Mouse (Mus musculus) heart, embryonic 11.5 days (tissue): ENCODE results near the gene Hcrtr1. TPM values are rescaled to one million over a fixed set of nuclear protein-coding genes. Genes with fewer than 3 reads are reported as not detected.
A peak's percentile ranks its signal among the peaks of the same experiment; 100 is the strongest.

Source experiments
- ATAC-seq: fragments of 200-750 bp; cut with Nextera tagmentation; replicated peaks from 2 replicates; pipeline ENCODE4 v1.8.0; 2017; ENCODE audit warnings: moderate library complexity; ENCODE audit not compliant: insufficient number of reproducible peaks, low FRiP score, low TSS enrichment
- H3K27ac ChIP-seq: fragments of 300-500 bp; sonication (generic); 2 replicates; pipeline ENCODE4 v1.5.1; 2014; ENCODE audit warnings: mild to moderate bottlenecking, low read depth, low read length
- H3K27me3 ChIP-seq: fragments of 300-500 bp; sonication (generic); 2 replicates; pipeline ENCODE4 v1.6.1; 2014; ENCODE audit warnings: mild to moderate bottlenecking, low read length, mixed read lengths; ENCODE audit not compliant: control insufficient read depth, insufficient read depth
- H3K36me3 ChIP-seq: fragments of 300-500 bp; sonication (generic); 2 replicates; pipeline ENCODE4 v1.6.1; 2014; ENCODE audit warnings: mild to moderate bottlenecking, low read length, moderate library complexity, mixed read lengths; ENCODE audit not compliant: control insufficient read depth, insufficient read depth
- H3K4me1 ChIP-seq: fragments of 300-500 bp; sonication (generic); 2 replicates; pipeline ENCODE4 v1.6.1; 2014; ENCODE audit warnings: low read length; ENCODE audit not compliant: control insufficient read depth, insufficient read depth
- H3K4me2 ChIP-seq: fragments of 300-500 bp; sonication (generic); 2 replicates; pipeline ENCODE4 v1.6.1; 2014; ENCODE audit warnings: mild to moderate bottlenecking, moderate library complexity
- H3K4me3 ChIP-seq: fragments of 300-500 bp; sonication (generic); 2 replicates; pipeline ENCODE4 v1.5.1; 2014; ENCODE audit warnings: low read depth, low read length
- H3K9ac ChIP-seq: fragments of 300-500 bp; sonication (generic); 2 replicates; pipeline ENCODE4 v1.6.1; 2014; ENCODE audit warnings: mild to moderate bottlenecking, low read depth, low read length, moderate library complexity
- H3K9me3 ChIP-seq: fragments of 300-500 bp; sonication (generic); replicated peaks from 2 replicates; pipeline ENCODE4 v1.6.1; 2016; ENCODE audit warnings: low read length; ENCODE audit not compliant: control insufficient read depth
- WGBS: fragments of 180-500 bp; shearing (Covaris S2); extraction: QIAGEN DNeasy Blood & Tissue Kit; methylation state at CpG from one replicate; pipeline ENCODE4 v1.1.7; 2014; ENCODE audit not compliant: insufficient replicate concordance; 5-methylcytosine and 5-hydroxymethylcytosine counted together
- polyA plus RNA-seq: library from polyadenylated mRNA; unstranded; fragments of >200 nt; fragmentation: Nextera tagmentation; extraction: Ambion mirVana; gene quantifications from 2 replicates; pipeline ENCODE4 v1.2.1, GENCODE M21; 2014

The Hcrtr1 gene
- polyA plus RNA-seq, 1 experiment from 2014 or later = 0.07 TPM

- Histone ChIP-seq H3K9ac (no peak overlapping the region), H3K4me1 (peaks cover 5% of the 10 kb centered on the region; the same call in 1 of the 2 replicates), H3K9me3 (no peaks in the 10 kb centered on the region), H3K27me3 (no peaks in the 10 kb centered on the region), H3K4me3 (no peak overlapping the region), H3K27ac (no peak overlapping the region), H3K4me2 (no peak overlapping the region), H3K36me3 (peaks cover 21% of the 10 kb centered on the region)
- WGBS = 89% methylated on average over 4 of the region's 4 CpGs
- ATAC-seq = no peak
Observed at GRCm38 (mm10) chr4:130124110-130124509, 15.0 kb downstream of the Hcrtr1 start.

DNA sequence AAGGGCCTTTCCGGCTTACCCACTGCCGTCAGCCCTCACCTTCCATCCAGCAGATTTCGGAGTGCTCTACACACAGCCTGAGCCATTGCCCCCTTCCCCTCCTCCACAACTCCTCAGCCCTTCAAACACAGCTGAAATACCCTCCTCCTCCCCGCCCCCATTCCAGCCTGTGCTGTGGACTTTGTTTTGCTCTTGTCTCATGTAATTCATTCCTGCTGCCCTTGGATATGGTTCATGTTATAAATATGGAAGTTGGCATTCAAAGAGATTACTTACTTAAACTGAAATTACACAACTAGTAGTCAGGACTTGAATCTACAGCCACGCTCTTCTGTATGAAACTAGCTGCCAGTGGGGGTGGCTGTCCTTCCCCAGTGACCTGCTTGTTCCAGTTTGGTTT is 16.1 kb downstream of the Hcrtr1 start:
- Histone ChIP-seq H3K4me1 (no peaks in the 10 kb centered on the region), H3K27me3 (no peaks in the 10 kb centered on the region), H3K36me3 (peaks cover 21% of the 10 kb centered on the region), H3K27ac (no peak overlapping the region), H3K4me3 (no peak overlapping the region), H3K9me3 (no peaks in the 10 kb centered on the region), H3K4me2 (no peak overlapping the region), H3K9ac (no peak overlapping the region)
- WGBS = 89% methylated on average over 5 of the region's 5 CpGs
- no peak for ATAC-seq

GRCm38 (mm10) chr4:130121560-130121959 is 17.6 kb downstream of the Hcrtr1 start:
- Histone ChIP-seq H3K4me1 (no peaks in the 10 kb centered on the region), H3K4me2 (no peak overlapping the region), H3K4me3 (no peak overlapping the region), H3K36me3 (peaks cover 15% of the 10 kb centered on the region; the same call in 1 of the 2 replicates), H3K27me3 (no peaks in the 10 kb centered on the region), H3K27ac (no peak overlapping the region), H3K9me3 (no peaks in the 10 kb centered on the region), H3K9ac (no peak overlapping the region)
- WGBS = 74% methylated on average over 8 of the region's 8 CpGs
- no peak for ATAC-seq

DNA sequence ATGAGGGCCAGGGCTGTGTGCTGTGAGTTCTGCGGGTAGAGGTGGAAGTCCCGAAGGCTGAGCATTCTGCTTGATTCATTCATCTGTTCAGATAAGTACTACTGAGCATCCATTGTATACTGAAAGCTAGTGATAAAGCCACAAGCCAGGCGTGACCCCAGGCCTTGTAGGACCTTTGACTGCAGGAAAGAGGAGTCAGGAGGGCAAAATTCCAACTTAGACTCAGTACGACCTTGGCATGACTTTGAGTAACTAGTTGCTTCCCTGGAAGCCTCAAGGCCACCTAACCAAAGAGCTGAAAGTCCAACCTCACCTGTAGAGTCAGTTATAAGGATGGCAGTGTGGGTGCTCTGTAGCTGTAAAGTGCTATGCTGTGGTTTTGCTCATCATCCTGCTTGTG is 18.4 kb downstream of the Hcrtr1 start:
- Histone ChIP-seq H3K27ac (no peak overlapping the region), H3K4me2 (no peak overlapping the region), H3K4me1 (no peaks in the 10 kb centered on the region), H3K36me3 (peaks cover 10% of the 10 kb centered on the region; the same call in 1 of the 2 replicates), H3K9ac (no peak overlapping the region), H3K4me3 (no peak overlapping the region), H3K27me3 (no peaks in the 10 kb centered on the region), H3K9me3 (no peaks in the 10 kb centered on the region)
- ATAC-seq = no peak
- WGBS = 58% methylated on average over 4 of the region's 4 CpGs

DNA sequence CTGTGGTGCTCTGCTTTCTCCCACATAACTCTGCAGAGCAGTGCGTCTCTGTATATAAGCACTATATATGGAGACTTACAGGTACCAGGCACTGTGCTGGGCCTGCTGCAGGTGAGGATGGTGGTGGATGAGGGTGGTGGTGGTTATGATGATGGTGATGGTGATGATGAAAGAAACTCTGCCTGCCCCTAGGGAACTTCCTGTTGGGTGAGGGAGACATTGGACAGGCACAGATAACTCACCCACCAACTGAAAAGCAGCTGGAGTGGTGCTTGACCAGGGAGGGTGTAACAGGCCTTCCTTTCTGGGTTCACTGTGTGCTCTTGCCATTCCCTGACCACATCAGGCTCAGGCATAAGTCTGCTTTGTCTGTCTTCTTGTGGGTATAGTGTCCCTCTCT is 26.4 kb downstream of the Hcrtr1 start:
- no peaks in the 10 kb centered on the region for H3K9me3 ChIP-seq
- no peaks in the 10 kb centered on the region for H3K27me3 ChIP-seq
- no peak overlapping the region for H3K9ac ChIP-seq
- H3K36me3 ChIP-seq = no peaks in the 10 kb centered on the region
- no peak for ATAC-seq
- H3K4me2 ChIP-seq = no peak overlapping the region
- 89% methylated on average over 1 of the region's 1 CpGs for WGBS
- no peak overlapping the region for H3K27ac ChIP-seq
- peaks cover 8% of the 10 kb centered on the region; the same call in 1 of the 2 replicates for H3K4me1 ChIP-seq
- no peak overlapping the region for H3K4me3 ChIP-seq

DNA sequence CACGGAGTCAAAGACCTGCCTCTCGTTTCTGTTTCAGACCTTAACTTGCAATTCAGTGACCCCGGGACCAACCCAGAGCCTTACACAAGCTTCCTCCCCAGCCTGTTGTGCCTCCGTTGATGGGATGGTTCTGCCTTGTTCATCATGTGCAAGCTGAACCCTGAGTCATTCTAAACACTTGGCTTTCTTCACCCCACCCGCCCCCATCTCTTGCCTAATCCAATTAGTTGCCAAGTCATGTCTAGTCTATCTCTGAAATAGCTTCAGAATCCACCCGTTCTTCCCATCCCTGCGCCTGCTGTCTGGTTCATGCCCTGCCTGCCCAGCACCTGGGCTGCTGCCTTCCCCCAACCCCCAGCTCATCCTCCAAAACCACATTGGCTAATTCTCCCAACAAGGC is 26.9 kb downstream of the Hcrtr1 start:
- no peak overlapping the region for H3K27ac ChIP-seq
- H3K9me3 ChIP-seq = no peaks in the 10 kb centered on the region
- WGBS = 78% methylated on average over 7 of the region's 7 CpGs
- no peak overlapping the region for H3K4me3 ChIP-seq
- ATAC-seq = no peak
- H3K9ac ChIP-seq = no peak overlapping the region
- H3K4me1 ChIP-seq = peaks cover 8% of the 10 kb centered on the region; the same call in 1 of the 2 replicates
- H3K27me3 ChIP-seq = no peaks in the 10 kb centered on the region
- H3K4me2 ChIP-seq = no peak overlapping the region
- no peaks in the 10 kb centered on the region for H3K36me3 ChIP-seq

GRCm38 (mm10) chr4:130110091-130110490 is 29.1 kb downstream of the Hcrtr1 start:
- Histone ChIP-seq H3K4me3 (no peak overlapping the region), H3K27ac (no peak overlapping the region), H3K9me3 (no peaks in the 10 kb centered on the region), H3K27me3 (no peaks in the 10 kb centered on the region), H3K9ac (no peak overlapping the region), H3K4me1 (peaks cover 8% of the 10 kb centered on the region; the same call in 1 of the 2 replicates), H3K36me3 (no peaks in the 10 kb centered on the region), H3K4me2 (no peak overlapping the region)
- ATAC-seq = no peak
- whole genome bisulfite sequencing = 86% methylated on average over 7 of the region's 7 CpGs

- no peak for ATAC-seq
- Histone ChIP-seq H3K9me3 (no peaks in the 10 kb centered on the region), H3K4me1 (peaks cover 8% of the 10 kb centered on the region; the same call in 1 of the 2 replicates), H3K36me3 (no peaks in the 10 kb centered on the region), H3K9ac (no peak overlapping the region), H3K4me2 (no peak overlapping the region), H3K4me3 (no peak overlapping the region), H3K27me3 (no peaks in the 10 kb centered on the region), H3K27ac (no peak overlapping the region)
- 90% methylated on average over 9 of the region's 9 CpGs for WGBS
Observed at GRCm38 (mm10) chr4:130109666-130110065, 29.5 kb downstream of the Hcrtr1 start.

DNA sequence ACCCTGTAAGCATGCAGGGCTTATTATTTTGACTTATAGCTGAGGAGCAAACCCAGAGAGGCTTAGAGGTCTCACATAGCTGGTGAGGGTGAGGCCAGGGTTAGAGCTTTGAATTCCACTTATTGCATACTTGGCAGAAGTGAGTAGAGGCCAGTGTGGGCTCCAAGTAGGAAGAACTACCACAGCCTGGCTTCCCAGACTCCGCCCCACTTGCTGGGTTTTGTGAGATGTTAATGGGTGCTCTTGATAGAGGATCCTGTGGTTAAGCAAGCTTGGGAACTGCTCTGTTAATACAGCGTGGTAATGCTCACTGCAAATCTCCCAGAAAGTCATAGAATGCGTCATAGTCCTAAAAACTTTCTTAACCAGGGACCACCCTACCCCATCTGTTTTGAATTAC is 30.2 kb downstream of the Hcrtr1 start:
- Histone ChIP-seq H3K27ac (no peak overlapping the region), H3K9me3 (no peaks in the 10 kb centered on the region), H3K4me1 (peaks cover 8% of the 10 kb centered on the region; the same call in 1 of the 2 replicates), H3K4me3 (no peak overlapping the region), H3K9ac (no peak overlapping the region), H3K4me2 (peak overlapping the region; percentile 86; the same call in 1 of the 2 replicates), H3K27me3 (no peaks in the 10 kb centered on the region), H3K36me3 (no peaks in the 10 kb centered on the region)
- WGBS = 81% methylated on average over 3 of the region's 3 CpGs
- no peak for ATAC-seq
